Mouse (Mus musculus): ENCODE results near the gene Map4k1. TPM values are rescaled to one million over a fixed set of nuclear protein-coding genes. Genes with fewer than 3 reads are reported as not detected.
A peak's percentile ranks its signal among the peaks of the same experiment; 100 is the strongest.

Map4k1 gene
- total and polyA plus RNA-seq, 3 experiments: 9.1 to 58.0 (median 15.9) TPM

DNA sequence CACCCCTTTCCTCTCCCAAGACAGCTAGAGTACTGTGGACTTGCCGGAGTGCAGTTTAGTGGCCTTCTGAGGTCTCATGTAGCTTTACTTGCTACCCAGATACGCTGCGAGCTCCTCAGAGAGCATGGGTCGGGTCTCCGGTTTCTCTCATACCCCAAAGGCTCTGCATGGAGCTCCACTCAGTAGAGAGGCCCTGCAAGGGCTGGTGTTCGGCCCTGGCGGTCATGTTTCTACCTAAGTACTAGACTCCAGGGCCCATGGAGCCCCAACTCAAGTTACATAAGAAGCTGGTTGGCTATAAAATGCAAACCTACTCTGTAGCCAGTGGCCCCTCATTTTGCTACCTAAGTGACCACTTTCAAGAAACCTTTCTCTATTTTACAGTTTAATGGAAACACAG is 33.1 kb upstream of the Map4k1 start:
- no peak for DNase-seq (ENCODE audit: low spot score)

DNA sequence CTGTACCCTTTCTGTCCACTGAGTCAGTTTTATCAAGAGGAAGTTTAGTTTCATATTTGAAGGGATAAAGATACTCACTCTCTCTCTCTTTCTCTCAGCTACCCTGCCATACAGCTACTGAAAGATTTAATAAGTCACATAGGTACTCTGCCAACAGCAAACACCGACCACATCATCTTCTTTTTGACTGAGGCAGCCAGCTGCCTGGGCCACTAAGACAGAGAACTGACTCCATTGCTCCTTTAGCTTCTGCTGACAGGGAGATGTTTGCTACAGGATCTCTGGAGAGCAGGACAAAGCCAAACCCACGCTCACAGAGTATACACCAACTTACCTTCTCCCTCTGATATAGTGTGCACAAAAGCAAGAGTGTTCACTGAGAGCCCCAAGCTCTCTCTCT is 32.6 kb upstream of the Map4k1 start:
- DNase-seq (ENCODE audit: low spot score) (no peak), ATAC-seq (ENCODE audit: extremely low read depth, insufficient number of reproducible peaks, low FRiP score, poor library complexity, severe bottlenecking) (no peak)
- Histone ChIP-seq H3K4me3 (ENCODE audit: low read depth, low read length) (no peak overlapping the region), H3K9me3 (replicated peaks) (no peaks in the 10 kb centered on the region), H3K36me3 (replicated peaks) (peaks cover 86% of the 10 kb centered on the region), H3K27me3 (ENCODE audit: insufficient read depth, low read length) (no peaks in the 10 kb centered on the region), H3K4me1 (ENCODE audit: insufficient read depth, low read depth, low read length) (peaks cover 52% of the 10 kb centered on the region)
- TF ChIP-seq CTCF (IDR thresholded peaks at IDR 0.05; ENCODE audit: low read depth, low read length) (no peak), GATA2 (IDR thresholded peaks at IDR 0.05; ENCODE audit: borderline replicate concordance, low read depth, low read length) (no peak), GATA1 (IDR thresholded peaks at IDR 0.05; ENCODE audit: borderline replicate concordance, low read length) (no peak), POLR2AphosphoS5 (IDR thresholded peaks at IDR 0.05; ENCODE audit: insufficient replicate concordance, low read depth, low read length) (no peak), TAL1 (conservative IDR thresholded peaks at IDR 0.05; ENCODE audit: low read depth, low read length) (no peak)

More for the DNA sequence above, 33.1 kb upstream of the Map4k1 start:
- no peaks in the 10 kb centered on the region for H3K9me3 ChIP-seq (replicated peaks)
- peaks cover 85% of the 10 kb centered on the region for H3K36me3 ChIP-seq (replicated peaks)
- TF ChIP-seq TAL1 (conservative IDR thresholded peaks at IDR 0.05; ENCODE audit: low read depth, low read length) (no peak), POLR2AphosphoS5 (IDR thresholded peaks at IDR 0.05; ENCODE audit: insufficient replicate concordance, low read depth, low read length) (no peak), GATA2 (IDR thresholded peaks at IDR 0.05; ENCODE audit: borderline replicate concordance, low read depth, low read length) (no peak), CTCF (IDR thresholded peaks at IDR 0.05; ENCODE audit: low read depth, low read length) (no peak), GATA1 (IDR thresholded peaks at IDR 0.05; ENCODE audit: borderline replicate concordance, low read length) (no peak)
- no peaks in the 10 kb centered on the region for H3K27me3 ChIP-seq (ENCODE audit: insufficient read depth, low read length)
- H3K4me1 ChIP-seq (ENCODE audit: insufficient read depth, low read depth, low read length): peaks cover 48% of the 10 kb centered on the region
- no peak overlapping the region for H3K4me3 ChIP-seq (ENCODE audit: low read depth, low read length)
- no peak for ATAC-seq (ENCODE audit: extremely low read depth, insufficient number of reproducible peaks, low FRiP score, poor library complexity, severe bottlenecking)

DNA sequence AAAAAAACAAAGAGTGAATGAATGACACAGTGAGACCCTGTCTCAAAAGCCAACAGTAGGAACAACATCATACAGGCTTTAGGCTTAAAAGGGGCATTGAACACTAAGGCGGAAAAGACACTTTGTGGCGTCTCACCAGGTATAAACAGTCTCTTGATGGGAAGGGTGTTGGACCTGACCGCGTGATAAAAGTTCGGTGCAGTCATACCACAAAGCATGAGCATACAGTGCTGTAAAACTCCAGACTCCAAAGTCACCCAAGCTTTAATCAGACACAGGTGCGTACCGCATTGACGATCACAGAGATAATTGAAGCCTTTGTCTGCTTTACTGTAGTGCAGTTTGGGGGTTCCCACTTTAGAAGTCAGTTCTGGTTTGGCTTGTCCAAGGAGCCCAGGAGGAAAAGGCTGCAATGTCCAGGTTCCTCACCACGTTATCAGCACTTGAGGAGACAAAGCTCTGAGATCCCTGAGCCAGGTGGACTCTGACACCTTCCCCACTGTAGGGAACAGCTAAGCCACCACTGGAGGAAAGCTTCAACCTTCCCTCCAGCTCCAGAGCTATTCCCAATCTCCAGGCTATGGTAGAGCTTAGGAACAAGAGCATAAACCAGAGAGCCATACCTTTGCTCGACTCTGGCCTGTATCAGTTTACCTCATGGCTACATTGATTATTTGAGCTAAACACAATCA is 31.4 kb upstream of the Map4k1 start:
- Histone ChIP-seq H3K27me3 (ENCODE audit: insufficient read depth, low read length) (no peaks in the 10 kb centered on the region), H3K4me3 (ENCODE audit: low read depth, low read length) (no peak overlapping the region), H3K4me1 (ENCODE audit: insufficient read depth, low read depth, low read length) (peaks cover 57% of the 10 kb centered on the region), H3K9me3 (replicated peaks) (no peaks in the 10 kb centered on the region), H3K36me3 (replicated peaks) (peaks cover 89% of the 10 kb centered on the region)
- no peak for ATAC-seq (ENCODE audit: extremely low read depth, insufficient number of reproducible peaks, low FRiP score, poor library complexity, severe bottlenecking)
- TF ChIP-seq TAL1 (conservative IDR thresholded peaks at IDR 0.05; ENCODE audit: low read depth, low read length) (no peak), CTCF (IDR thresholded peaks at IDR 0.05; ENCODE audit: low read depth, low read length) (no peak), GATA2 (IDR thresholded peaks at IDR 0.05; ENCODE audit: borderline replicate concordance, low read depth, low read length) (no peak), GATA1 (IDR thresholded peaks at IDR 0.05; ENCODE audit: borderline replicate concordance, low read length) (no peak), POLR2AphosphoS5 (IDR thresholded peaks at IDR 0.05; ENCODE audit: insufficient replicate concordance, low read depth, low read length) (no peak)
- DNase-seq (ENCODE audit: low spot score): no peak

DNA sequence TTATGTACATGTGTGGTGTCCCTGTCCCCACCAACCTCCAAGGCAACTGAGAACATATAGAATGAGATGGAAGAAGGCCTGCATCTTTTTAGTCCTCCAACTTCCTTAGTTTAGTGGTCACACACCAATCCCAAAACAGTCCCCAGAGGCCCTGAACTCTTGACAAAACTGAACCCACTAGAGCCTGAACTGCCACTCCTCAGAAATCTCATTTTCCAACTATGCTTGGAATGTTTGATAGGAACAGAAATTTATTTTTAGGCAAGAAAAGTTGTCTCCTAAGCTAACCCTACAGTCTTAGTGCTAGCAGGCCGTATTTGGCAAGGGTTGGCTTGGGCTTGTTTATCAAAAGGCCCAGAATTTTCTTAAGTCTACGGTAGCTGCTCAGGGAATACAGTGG is 30.1 kb upstream of the Map4k1 start:
- H3K4me1 ChIP-seq (ENCODE audit: insufficient read depth, low read depth, low read length): peaks cover 55% of the 10 kb centered on the region
- no peaks in the 10 kb centered on the region for H3K27me3 ChIP-seq (ENCODE audit: insufficient read depth, low read length)
- DNase-seq (ENCODE audit: low spot score) (no peak), ATAC-seq (ENCODE audit: extremely low read depth, insufficient number of reproducible peaks, low FRiP score, poor library complexity, severe bottlenecking) (no peak)
- H3K9me3 ChIP-seq (replicated peaks): no peaks in the 10 kb centered on the region
- no peak overlapping the region for H3K4me3 ChIP-seq (ENCODE audit: low read depth, low read length)
- TF ChIP-seq GATA1 (IDR thresholded peaks at IDR 0.05; ENCODE audit: borderline replicate concordance, low read length): no peak
- no peak for TF ChIP-seq CTCF (IDR thresholded peaks at IDR 0.05; ENCODE audit: low read depth, low read length)
- TF ChIP-seq TAL1 (conservative IDR thresholded peaks at IDR 0.05; ENCODE audit: low read depth, low read length): no peak
- peaks cover 83% of the 10 kb centered on the region for H3K36me3 ChIP-seq (replicated peaks)

DNA sequence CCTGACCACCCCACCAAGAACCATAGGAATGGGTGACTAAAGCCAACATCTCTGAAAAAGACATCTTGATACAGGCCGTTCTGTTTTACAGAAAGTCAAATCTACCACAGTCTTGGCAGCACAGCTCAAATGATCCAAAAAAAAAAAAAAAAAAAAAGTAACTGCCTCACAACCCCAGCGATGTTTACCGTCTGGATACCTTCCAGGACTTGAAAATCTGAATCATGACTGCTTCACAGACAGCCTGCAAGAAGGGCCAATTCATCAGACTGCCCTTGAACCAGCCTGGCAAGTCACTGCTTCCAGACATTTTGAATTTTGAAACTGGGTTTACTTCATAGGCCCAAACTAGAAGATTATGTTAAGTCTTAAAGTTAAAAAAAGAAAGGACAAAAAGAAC is 29.1 kb upstream of the Map4k1 start:
- Histone ChIP-seq H3K36me3 (replicated peaks) (peaks cover 79% of the 10 kb centered on the region), H3K4me1 (ENCODE audit: insufficient read depth, low read depth, low read length) (peaks cover 60% of the 10 kb centered on the region)
- no peak for DNase-seq (ENCODE audit: low spot score)

DNA sequence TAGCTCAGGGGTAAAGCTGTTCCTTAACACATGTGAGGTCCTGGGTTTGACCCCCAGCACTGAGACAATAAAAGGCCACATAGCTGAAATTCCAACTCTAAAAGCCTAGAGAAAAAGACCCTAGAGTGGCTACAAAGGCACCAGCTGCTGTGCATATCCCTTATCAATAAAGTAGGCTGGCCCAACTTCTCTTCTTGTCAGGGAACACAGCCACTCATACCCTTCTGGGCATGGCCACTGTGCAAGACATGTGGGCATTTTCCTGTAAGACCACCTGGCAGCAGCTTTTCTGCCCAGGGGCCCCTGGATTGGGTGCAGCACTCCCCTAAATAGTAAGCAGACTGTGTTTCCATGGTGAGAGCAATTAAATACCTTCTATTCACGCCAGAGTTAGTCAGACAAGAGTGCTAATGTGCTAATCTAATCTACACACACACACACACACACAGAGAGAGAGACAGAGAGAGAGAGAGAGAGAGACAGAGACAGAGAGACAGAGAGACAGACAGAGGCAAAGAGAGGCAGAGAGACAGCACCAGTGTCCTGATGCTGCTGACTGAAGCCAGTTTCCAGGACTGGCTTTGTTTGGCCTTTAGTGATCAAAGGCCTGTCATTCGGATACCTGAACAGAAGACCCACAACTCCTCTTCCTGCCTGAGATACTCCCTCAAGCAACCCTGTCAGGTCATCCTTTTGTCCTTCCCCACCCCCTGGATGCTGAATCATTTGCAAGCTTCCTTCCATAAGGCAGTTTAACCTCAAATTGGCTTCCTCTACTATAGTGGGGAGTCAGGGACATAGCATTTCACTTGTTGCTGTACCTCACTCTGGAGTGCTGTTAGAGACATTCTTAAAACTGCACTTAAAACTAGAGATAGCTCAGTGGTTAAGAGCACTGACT is 28.1 kb upstream of the Map4k1 start:
- H3K4me1 ChIP-seq (ENCODE audit: insufficient read depth, low read depth, low read length): peaks cover 64% of the 10 kb centered on the region
- H3K4me3 ChIP-seq (ENCODE audit: low read depth, low read length): no peak overlapping the region
- no peaks in the 10 kb centered on the region for H3K27me3 ChIP-seq (ENCODE audit: insufficient read depth, low read length)
- peak; percentile 33 for DNase-seq (ENCODE audit: low spot score)
- TF ChIP-seq GATA1 (IDR thresholded peaks at IDR 0.05; ENCODE audit: borderline replicate concordance, low read length): no peak
- no peak for TF ChIP-seq POLR2AphosphoS5 (IDR thresholded peaks at IDR 0.05; ENCODE audit: insufficient replicate concordance, low read depth, low read length)
- no peak for TF ChIP-seq GATA2 (IDR thresholded peaks at IDR 0.05; ENCODE audit: borderline replicate concordance, low read depth, low read length)
- TF ChIP-seq TAL1 (conservative IDR thresholded peaks at IDR 0.05; ENCODE audit: low read depth, low read length): peak; percentile 41; the same call in 1 of the 2 replicates
- peaks cover 73% of the 10 kb centered on the region for H3K36me3 ChIP-seq (replicated peaks)
- no peaks in the 10 kb centered on the region for H3K9me3 ChIP-seq (replicated peaks)
- peak; percentile 54 for ATAC-seq (ENCODE audit: extremely low read depth, insufficient number of reproducible peaks, low FRiP score, poor library complexity, severe bottlenecking)

More for the DNA sequence above, 29.1 kb upstream of the Map4k1 start:
- Histone ChIP-seq H3K9me3 (replicated peaks) (no peaks in the 10 kb centered on the region), H3K4me3 (ENCODE audit: low read depth, low read length) (no peak overlapping the region), H3K27me3 (ENCODE audit: insufficient read depth, low read length) (no peaks in the 10 kb centered on the region)
- ATAC-seq (ENCODE audit: extremely low read depth, insufficient number of reproducible peaks, low FRiP score, poor library complexity, severe bottlenecking): no peak
- TF ChIP-seq CTCF (IDR thresholded peaks at IDR 0.05; ENCODE audit: low read depth, low read length) (no peak), TAL1 (conservative IDR thresholded peaks at IDR 0.05; ENCODE audit: low read depth, low read length) (no peak), GATA2 (IDR thresholded peaks at IDR 0.05; ENCODE audit: borderline replicate concordance, low read depth, low read length) (no peak), POLR2AphosphoS5 (IDR thresholded peaks at IDR 0.05; ENCODE audit: insufficient replicate concordance, low read depth, low read length) (no peak), GATA1 (IDR thresholded peaks at IDR 0.05; ENCODE audit: borderline replicate concordance, low read length) (no peak)

All from G1E (cell line).